Mouse (Mus musculus) bone marrow, adult 2 months (tissue): ENCODE data around the gene 1810046K07Rik.

Source experiments
- CTCF ChIP-seq: fragments of 200-500 bp; IDR thresholded peaks from 2 replicates; pipeline ENCODE4 v1.5.1; 2011; ENCODE audit warnings: low read length, control low read depth; ENCODE audit not compliant: control insufficient read depth, insufficient read depth
- POLR2A ChIP-seq: fragments of 200-500 bp; IDR thresholded peaks from 2 replicates; pipeline ENCODE4 v1.6.1; 2011; ENCODE audit warnings: low read depth, mild to moderate bottlenecking, control low read depth, low read length, borderline replicate concordance; ENCODE audit not compliant: control insufficient read depth

GRCm38 (mm10) chr9:51272102-51272501, 56.6 kb downstream of the 1810046K07Rik start:
- TF ChIP-seq CTCF (no peak), POLR2A (no peak)
